Mouse (Mus musculus): ENCODE data around the gene Klre1. TPM values are rescaled to one million over a fixed set of nuclear protein-coding genes. Genes with fewer than 3 reads are reported as not detected.
"Not testable (repeated sequence)": the region's sequence is repeated elsewhere in the genome, so short reads cannot be mapped to it uniquely, and the experiment has no call there.

Klre1 gene
- polyA plus RNA-seq, 1 experiment from 2014 or later, result not detected

- no peak overlapping the region for H3K27ac ChIP-seq (replicated peaks; ENCODE audit: low read depth, low read length)
- H3K4me2 ChIP-seq (ENCODE audit: low read depth, low read length), result no peak overlapping the region
- H3K4me3 ChIP-seq (ENCODE audit: low read depth, low read length), result no peak overlapping the region
- no peak overlapping the region for H3K9ac ChIP-seq (replicated peaks; ENCODE audit: low read length)
- no peaks in the 10 kb centered on the region for H3K27me3 ChIP-seq (ENCODE audit: control insufficient read depth, insufficient read depth, low read length)
- no peak for ATAC-seq (replicated peaks; ENCODE audit: insufficient number of reproducible peaks, low FRiP score, low TSS enrichment, low read depth)
- no peaks in the 10 kb centered on the region for H3K9me3 ChIP-seq (replicated peaks; ENCODE audit: control insufficient read depth, low read length)
- H3K36me3 ChIP-seq (replicated peaks; ENCODE audit: control insufficient read depth, insufficient read depth, low read depth, low read length), result no peaks in the 10 kb centered on the region
- DNase-seq (ENCODE audit: low spot score), result no peak
- H3K4me1 ChIP-seq (ENCODE audit: control insufficient read depth, insufficient read depth, low read length), result no peaks in the 10 kb centered on the region
Measured at GRCm38 (mm10) chr6:129608372-129608771, 30.7 kb downstream of the Klre1 start.

GRCm38 (mm10) chr6:129623735-129624134 lies 46.0 kb downstream of the Klre1 start, which contains the start of gene Klrk1:
Gene Klrk1, minus strand, starts transcription at chr6:129623864.
- no peak within 1 kb of the TSS for H3K4me2 ChIP-seq (ENCODE audit: low read depth, low read length)
- H3K4me1 ChIP-seq (ENCODE audit: control insufficient read depth, insufficient read depth, low read length), result no peaks in the 10 kb centered on the region
- H3K36me3 ChIP-seq (replicated peaks; ENCODE audit: control insufficient read depth, insufficient read depth, low read depth, low read length), result no peaks in the 10 kb centered on the region
- DNase-seq (ENCODE audit: low spot score) (no peak), ATAC-seq (replicated peaks; ENCODE audit: insufficient number of reproducible peaks, low FRiP score, low TSS enrichment, low read depth) (no peak)
- no peaks in the 10 kb centered on the region for H3K27me3 ChIP-seq (ENCODE audit: control insufficient read depth, insufficient read depth, low read length)
- WGBS, result 77% methylated on average over 4 of the region's 4 CpGs
- no peak within 1 kb of the TSS for H3K27ac ChIP-seq (replicated peaks; ENCODE audit: low read depth, low read length)
- no peak within 1 kb of the TSS for H3K4me3 ChIP-seq (ENCODE audit: low read depth, low read length)
- no peaks in the 10 kb centered on the region for H3K9me3 ChIP-seq (replicated peaks; ENCODE audit: control insufficient read depth, low read length)
- no peak within 1 kb of the TSS for H3K9ac ChIP-seq (replicated peaks; ENCODE audit: low read length)

GRCm38 (mm10) chr6:129631046-129631445 lies 53.3 kb downstream of the Klre1 start:
- not testable (repeated sequence) for H3K4me3 ChIP-seq (ENCODE audit: low read depth, low read length); ATAC-seq (replicated peaks; ENCODE audit: insufficient number of reproducible peaks, low FRiP score, low TSS enrichment, low read depth); H3K4me2 ChIP-seq (ENCODE audit: low read depth, low read length); H3K27ac ChIP-seq (replicated peaks; ENCODE audit: low read depth, low read length); H3K36me3 ChIP-seq (replicated peaks; ENCODE audit: control insufficient read depth, insufficient read depth, low read depth, low read length); H3K9me3 ChIP-seq (replicated peaks; ENCODE audit: control insufficient read depth, low read length); H3K9ac ChIP-seq (replicated peaks; ENCODE audit: low read length); H3K4me1 ChIP-seq (ENCODE audit: control insufficient read depth, insufficient read depth, low read length); DNase-seq (ENCODE audit: low spot score); H3K27me3 ChIP-seq (ENCODE audit: control insufficient read depth, insufficient read depth, low read length)
- WGBS, result 80% methylated on average over 2 of the region's 2 CpGs

Other genes starting within 250 kb of the Klre1 start
- gene 4922502D21Rik, start 246.1 kb upstream of the Klre1 start, polyA plus RNA-seq (2014; fragmentation: Nextera tagmentation; extraction: Ambion mirVana), result not detected in 2 replicates
- gene Clec12a, start 235.2 kb upstream of the Klre1 start, polyA plus RNA-seq (2014; fragmentation: Nextera tagmentation; extraction: Ambion mirVana), result 0.54 and 0.91 TPM in 2 replicates
- gene Clec12b, start 192.0 kb upstream of the Klre1 start, polyA plus RNA-seq (2014; fragmentation: Nextera tagmentation; extraction: Ambion mirVana), result not detected in 2 replicates
- 10.7 and 13.5 TPM in 2 replicates for gene Clec1b, start 180.6 kb upstream of the Klre1 start, polyA plus RNA-seq (2014; fragmentation: Nextera tagmentation; extraction: Ambion mirVana)
- 0.13 and 0.15 TPM in 2 replicates for gene Clec9a, start 169.0 kb upstream of the Klre1 start, polyA plus RNA-seq (2014; fragmentation: Nextera tagmentation; extraction: Ambion mirVana)
- 0.49 and 1.5 TPM in 2 replicates for gene Clec1a, start 125.9 kb upstream of the Klre1 start, polyA plus RNA-seq (2014; fragmentation: Nextera tagmentation; extraction: Ambion mirVana)
- gene Olr1, start 70.7 kb upstream of the Klre1 start, polyA plus RNA-seq (2014; fragmentation: Nextera tagmentation; extraction: Ambion mirVana), result 0.36 TPM in 1 of 2 replicates, not detected in the other
- gene Tmem52b, start 65.3 kb upstream of the Klre1 start, polyA plus RNA-seq (2014; fragmentation: Nextera tagmentation; extraction: Ambion mirVana), result not detected in 2 replicates
- gene Gabarapl1, start 44.7 kb upstream of the Klre1 start, polyA plus RNA-seq (2014; fragmentation: Nextera tagmentation; extraction: Ambion mirVana), result 17.5 and 19.4 TPM in 2 replicates
- not detected in 2 replicates for gene Klrd1, start 13.9 kb downstream of the Klre1 start, polyA plus RNA-seq (2014; fragmentation: Nextera tagmentation; extraction: Ambion mirVana)
- 0.08 TPM in 1 of 2 replicates, not detected in the other for gene Klrk1, start 46.0 kb downstream of the Klre1 start, polyA plus RNA-seq (2014; fragmentation: Nextera tagmentation; extraction: Ambion mirVana)
- not detected in 2 replicates for gene Klrc3, start 65.4 kb downstream of the Klre1 start, polyA plus RNA-seq (2014; fragmentation: Nextera tagmentation; extraction: Ambion mirVana)
- not detected in 2 replicates for gene Klrc2, start 82.8 kb downstream of the Klre1 start, polyA plus RNA-seq (2014; fragmentation: Nextera tagmentation; extraction: Ambion mirVana)
- gene Klrc1, start 101.1 kb downstream of the Klre1 start, polyA plus RNA-seq (2014; fragmentation: Nextera tagmentation; extraction: Ambion mirVana), result not detected in 2 replicates
- not detected in 2 replicates for gene Klri1, start 139.2 kb downstream of the Klre1 start, polyA plus RNA-seq (2014; fragmentation: Nextera tagmentation; extraction: Ambion mirVana)
- gene Klri2, start 162.6 kb downstream of the Klre1 start, polyA plus RNA-seq (2014; fragmentation: Nextera tagmentation; extraction: Ambion mirVana), result not detected in 2 replicates
- gene Gm156, start 206.4 kb downstream of the Klre1 start, polyA plus RNA-seq (2014; fragmentation: Nextera tagmentation; extraction: Ambion mirVana), result not detected in 2 replicates

All from embryonic facial prominence, embryonic 11.5 days (tissue).